Mouse (Mus musculus): ENCODE measurements around the gene Dido1. TPM values are rescaled to one million over a fixed set of nuclear protein-coding genes. Genes with fewer than 3 reads are reported as not detected.

The Dido1 gene
- total RNA-seq, 2 experiments from 2014 or later = 30.0 to 41.3 TPM

Other genes starting within 250 kb of the Dido1 start
- not detected in 2 replicates for gene Ntsr1, start 210.0 kb downstream of the Dido1 start, total RNA-seq (2015)
- not detected in 2 replicates for gene Ntsr1, start 210.0 kb downstream of the Dido1 start, total RNA-seq (2017)
- gene Mrgbp, start 128.7 kb downstream of the Dido1 start, total RNA-seq (2015) = 20.2 and 30.8 TPM in 2 replicates
- 21.8 and 23.2 TPM in 2 replicates for gene Mrgbp, start 128.7 kb downstream of the Dido1 start, total RNA-seq (2017)
- 37.3 and 42.7 TPM in 2 replicates for gene Ogfr, start 120.8 kb downstream of the Dido1 start, total RNA-seq (2015)
- 62.2 and 64.9 TPM in 2 replicates for gene Ogfr, start 120.8 kb downstream of the Dido1 start, total RNA-seq (2017)
- 0.62 and 1.3 TPM in 2 replicates for gene Col9a3, start 112.2 kb downstream of the Dido1 start, total RNA-seq (2015)
- 0.16 and 0.51 TPM in 2 replicates for gene Col9a3, start 112.2 kb downstream of the Dido1 start, total RNA-seq (2017)
- not detected in 2 replicates for gene Tcfl5, start 67.3 kb downstream of the Dido1 start, total RNA-seq (2015)
- gene Tcfl5, start 67.3 kb downstream of the Dido1 start, total RNA-seq (2017) = not detected in 2 replicates
- gene Gid8, start 118 bp upstream of the Dido1 start, total RNA-seq (2015) = 72.6 and 76.0 TPM in 2 replicates
- gene Gid8, start 118 bp upstream of the Dido1 start, total RNA-seq (2017) = 64.1 and 82.6 TPM in 2 replicates
- 7.9 and 9.9 TPM in 2 replicates for gene Slc17a9, start 15.3 kb upstream of the Dido1 start, total RNA-seq (2015)
- gene Slc17a9, start 15.3 kb upstream of the Dido1 start, total RNA-seq (2017) = 5.2 and 7.1 TPM in 2 replicates
- gene Bhlhe23, start 66.9 kb upstream of the Dido1 start, total RNA-seq (2015) = not detected in 2 replicates
- not detected in 2 replicates for gene Bhlhe23, start 66.9 kb upstream of the Dido1 start, total RNA-seq (2017)
- gene Ythdf1, start 210.9 kb upstream of the Dido1 start, total RNA-seq (2015) = 54.2 and 55.4 TPM in 2 replicates
- 24.1 and 26.0 TPM in 2 replicates for gene Ythdf1, start 210.9 kb upstream of the Dido1 start, total RNA-seq (2017)
- gene Birc7, start 219.0 kb upstream of the Dido1 start, total RNA-seq (2015) = not detected in 2 replicates
- not detected in 2 replicates for gene Birc7, start 219.0 kb upstream of the Dido1 start, total RNA-seq (2017)
- not detected in 2 replicates for gene Nkain4, start 244.7 kb upstream of the Dido1 start, total RNA-seq (2015)
- not detected in 2 replicates for gene Nkain4, start 244.7 kb upstream of the Dido1 start, total RNA-seq (2017)

Measured in megakaryocyte, adult 5-6 weeks (primary cell).